Mouse (Mus musculus): Measurements from ENCODE around the gene Dnajb3.

- no peak for TF ChIP-seq EP300 (IDR thresholded peaks at IDR 0.05; ENCODE audit: low read depth)
- no peak for TF ChIP-seq CTCF (IDR thresholded peaks at IDR 0.05; ENCODE audit: low read depth)
These were observed 10.1 kb upstream of the Dnajb3 start for GRCm38 (mm10) chr1:88215466-88216380.

Measured in liver, embryonic 14.5 days (tissue).